In genomic region chr7:141058601-141059341, GRCm38 (mm10) we compare ENCODE assay signal across 37 mouse cellular contexts. TPM values are rescaled to one million over a fixed set of nuclear protein-coding genes. Genes with fewer than 3 reads are reported as not detected.
DNase-seq lines count a peak whose midpoint lies in the region; ATAC-seq and TF ChIP-seq lines count a peak whose summit lies in the region.
"Had no signal": no experiment of that assay in that cellular context is flagged by ENCODE, and none has a peak within 500 bp of the region (broad histone marks: within the 10 kb centered on the region; RNA-seq: fewer than 3 reads in every experiment).

No protein-coding gene starts in this region.

- no peaks in the 10 kb centered on the region for H3K27me3 ChIP-seq in stomach, postnatal 0 days (ENCODE audit: control insufficient read depth, insufficient read depth, low read length)
- peaks cover 14% of the 10 kb centered on the region; the same call in 1 of the 2 replicates for H3K27me3 ChIP-seq in midbrain, embryonic 10.5 days (ENCODE audit: low read depth, poor library complexity, severe bottlenecking)
- H3K27me3 ChIP-seq in thymus, adult 2 months (ENCODE audit: control insufficient read depth, insufficient read depth, low read length) = peaks cover 6% of the 10 kb centered on the region; the same call in 1 of the 2 replicates
- H3K27me3 ChIP-seq: embryonic facial prominence, embryonic 12.5 days; limb, embryonic 15.5 days; midbrain, embryonic 13.5 days had no signal

- WGBS in stomach, postnatal 0 days = 87% methylated on average over 14 of the region's 14 CpGs
- WGBS in midbrain, embryonic 10.5 days = 92% methylated on average over 14 of the region's 14 CpGs
- WGBS in thymus, adult 2 months = 25% methylated on average over 14 of the region's 14 CpGs

- no peak for TF ChIP-seq EP300 in stomach, postnatal 0 days (optimal IDR thresholded peaks at IDR 0.05)

- no peak for TF ChIP-seq CTCF in stomach, postnatal 0 days (IDR thresholded peaks at IDR 0.05; ENCODE audit: low read depth)
- TF ChIP-seq CTCF in thymus, adult 2 months (IDR thresholded peaks at IDR 0.05; ENCODE audit: borderline replicate concordance, control insufficient read depth, extremely low read depth, insufficient read depth, low read length, poor library complexity) = no peak

- no peak for TF ChIP-seq POLR2A in thymus, adult 2 months (IDR thresholded peaks at IDR 0.05; ENCODE audit: control insufficient read depth, extremely low read depth, insufficient read depth, low read length, poor library complexity)

- H3K4me3 ChIP-seq in ES-E14 (ENCODE audit: insufficient read depth in 1 of 2, low read depth in 1 of 2, low read length in 2 of 2, poor library complexity in 1 of 2, severe bottlenecking in 1 of 2) = no peak overlapping the region
- H3K4me3 ChIP-seq in stomach, postnatal 0 days (ENCODE audit: low read depth, low read length) = no peak overlapping the region
- no peak overlapping the region for H3K4me3 ChIP-seq in midbrain, embryonic 10.5 days
- H3K4me3 ChIP-seq in thymus, adult 2 months (ENCODE audit: control insufficient read depth, insufficient read depth, low read length) = no peak overlapping the region
- H3K4me3 ChIP-seq: embryonic facial prominence, embryonic 12.5 days; heart, embryonic 12.5 days; limb, embryonic 15.5 days; midbrain, embryonic 13.5 days had no signal

- H3K9me3 ChIP-seq in ES-E14 (ENCODE audit: control insufficient read depth, insufficient read depth, low read depth, low read length) = no peaks in the 10 kb centered on the region
- no peaks in the 10 kb centered on the region for H3K9me3 ChIP-seq in stomach, postnatal 0 days (ENCODE audit: control insufficient read depth, low read length)
- 0 out of 2 replicates have a peak, but pooled peaks cover 5% of the 10 kb centered on the region for H3K9me3 ChIP-seq in midbrain, embryonic 10.5 days (replicated peaks)
- H3K9me3 ChIP-seq: embryonic facial prominence, embryonic 12.5 days; heart, embryonic 12.5 days; limb, embryonic 15.5 days; midbrain, embryonic 13.5 days had no signal

- intact Hi-C loops in left cerebral cortex, postnatal 4 days (cut with DNase I) = no loop called here

- no peak for ATAC-seq in stomach, postnatal 0 days (ENCODE audit: low FRiP score, low TSS enrichment)
- ATAC-seq: forebrain, postnatal 0 days; hindbrain, postnatal 0 days; midbrain, embryonic 13.5 days had no signal

- H3K9ac ChIP-seq in ES-E14 (ENCODE audit: insufficient read depth, low read depth, low read length, poor library complexity, severe bottlenecking) = no peak overlapping the region
- no peak overlapping the region for H3K9ac ChIP-seq in stomach, postnatal 0 days (ENCODE audit: low read length)
- H3K9ac ChIP-seq: embryonic facial prominence, embryonic 12.5 days; forebrain, postnatal 0 days; heart, embryonic 12.5 days; limb, embryonic 15.5 days; liver, embryonic 14.5 days; lung, embryonic 14.5 days; midbrain, embryonic 13.5 days had no signal

- in situ Hi-C loops in ES-E14 (cut with MboI; ENCODE audit: low sequenced_read_pairs in 2 of 2, unreplicated experiment in 2 of 2) = loop anchor here in 1 of 2 experiments (25.0 kb wide), 1 partner anchor 221 kb away; the partner anchor contains the start of genes Odf3, Scgb1c1 and Urah

- peaks cover 2% of the 10 kb centered on the region; the same call in 1 of the 2 replicates for H3K36me3 ChIP-seq in ES-E14 (ENCODE audit: control insufficient read depth, insufficient read depth, low read length, poor library complexity, severe bottlenecking)
- H3K36me3 ChIP-seq in stomach, postnatal 0 days (ENCODE audit: control insufficient read depth, insufficient read depth, low read length) = no peaks in the 10 kb centered on the region
- H3K36me3 ChIP-seq in midbrain, embryonic 10.5 days = peaks cover 40% of the 10 kb centered on the region
- H3K36me3 ChIP-seq in thymus, adult 2 months (ENCODE audit: control insufficient read depth, insufficient read depth, low read length) = no peaks in the 10 kb centered on the region
- H3K36me3 ChIP-seq: embryonic facial prominence, embryonic 12.5 days; heart, embryonic 12.5 days had no signal

- peaks cover 6 to 12% of the 10 kb centered on the region in 2 experiments for H3K4me1 ChIP-seq in ES-E14 (ENCODE audit: control insufficient read depth in 2 of 2, insufficient read depth in 2 of 2, low read length in 2 of 2, poor library complexity in 1 of 2)
- H3K4me1 ChIP-seq in stomach, postnatal 0 days (replicated peaks; ENCODE audit: control insufficient read depth, insufficient read depth) = 0 out of 2 replicates have a peak, but pooled peaks cover 4% of the 10 kb centered on the region
- peaks cover 38% of the 10 kb centered on the region for H3K4me1 ChIP-seq in midbrain, embryonic 10.5 days
- peaks cover 16% of the 10 kb centered on the region for H3K4me1 ChIP-seq in thymus, adult 2 months (replicated peaks; ENCODE audit: control insufficient read depth, insufficient read depth, low read length)

- no peak overlapping the region for H3K27ac ChIP-seq in ES-E14 (ENCODE audit: insufficient read depth, low read depth, low read length, poor library complexity, severe bottlenecking)
- H3K27ac ChIP-seq in stomach, postnatal 0 days (replicated peaks) = no peak overlapping the region
- no peak overlapping the region for H3K27ac ChIP-seq in midbrain, embryonic 10.5 days (replicated peaks)
- H3K27ac ChIP-seq in thymus, adult 2 months (ENCODE audit: control insufficient read depth, insufficient read depth, low read length) = no peak overlapping the region
- H3K27ac ChIP-seq: embryonic facial prominence, embryonic 12.5 days; hindbrain, postnatal 0 days; kidney, postnatal 0 days; limb, embryonic 15.5 days; liver, embryonic 14.5 days; midbrain, embryonic 13.5 days had no signal

- DNase-seq in cerebellum, adult 9-11 months = peak; percentile 9
- no peak for DNase-seq in cerebellum, adult 11-12 months
- no peak for DNase-seq in ES-E14 (ENCODE audit: low read depth, low spot score)
- peak; percentile 88 for DNase-seq in induced T-regulatory cell, adult 2 months (ENCODE audit: low read depth)
- DNase-seq in stomach, postnatal 0 days (ENCODE audit: low spot score) = no peak
- DNase-seq in midbrain, embryonic 10.5 days (ENCODE audit: low spot score) = no peak
- no peak for DNase-seq in left cerebral cortex, postnatal 4 days
- no peak for DNase-seq in thymus, adult 2 months
- DNase-seq: adrenal gland, postnatal 10 days; B cell, adult 2 months; cerebellum, postnatal 10 days; forebrain, postnatal 0 days; gastrocnemius, postnatal 14 days; heart, adult 18-20 months; heart, postnatal 14 days; kidney, adult 18-20 months; layer of hippocampus, adult 9-11 months; lung, embryonic 14.5 days; right cerebral cortex, adult 18-20 months; thymus, postnatal 36 days had no signal

- H3K4me2 ChIP-seq in stomach, postnatal 0 days (replicated peaks; ENCODE audit: low read depth) = no peak overlapping the region
- H3K4me2 ChIP-seq: embryonic facial prominence, embryonic 12.5 days; heart, embryonic 12.5 days; limb, embryonic 15.5 days; lung, embryonic 14.5 days had no signal

TF ChIP-seq in ES-E14, 5 proteins besides CTCF, POLR2A, EP300 and RAD21:
- no peak for TF ChIP-seq HCFC1 (IDR thresholded peaks at IDR 0.05; ENCODE audit: borderline replicate concordance, insufficient read depth, low read length)
- peak; percentile 85 for TF ChIP-seq MAFK (IDR thresholded peaks at IDR 0.05; ENCODE audit: insufficient read depth, low read depth, low read length)

RNA-seq across cellular contexts. Expression of gene B4galnt4, which starts 2.1 kb away (rescaled TPM):
- total RNA-seq in ES-E14 (2012; rRNA removed) = 31.1 and 78.3 TPM in 2 replicates
- polyA plus RNA-seq in stomach, postnatal 0 days (2015; fragmentation: Nextera tagmentation; extraction: Ambion mirVana) = 1.2 and 1.5 TPM in 2 replicates
- polyA plus RNA-seq in midbrain, embryonic 10.5 days (2016; fragmentation: Nextera tagmentation; extraction: Ambion mirVana) = 26.8 and 29.4 TPM in 2 replicates
- 100 to 1,000 TPM; 132 to 150 TPM for total RNA-seq in left cerebral cortex, postnatal 4 days (2021)
- 1.4 and 1.6 TPM in 2 replicates for polyA plus RNA-seq in thymus, adult 2 months (2012; rRNA removed)
- total RNA-seq: heart, adult 18-20 months had no signal

RNA-seq across cellular contexts. Expression of gene Pkp3, which starts 19.2 kb away (rescaled TPM):
- 8.0 and 12.2 TPM in 2 replicates for total RNA-seq in ES-E14 (2012; rRNA removed)
- polyA plus RNA-seq in stomach, postnatal 0 days (2015; fragmentation: Nextera tagmentation; extraction: Ambion mirVana) = 97.9 and 105 TPM in 2 replicates
- polyA plus RNA-seq in midbrain, embryonic 10.5 days (2016; fragmentation: Nextera tagmentation; extraction: Ambion mirVana) = 1.8 and 2.0 TPM in 2 replicates
- not detected for total RNA-seq in left cerebral cortex, postnatal 4 days (2021)
- 46.8 and 49.9 TPM in 2 replicates for polyA plus RNA-seq in thymus, adult 2 months (2012; rRNA removed)
- total RNA-seq: forebrain, postnatal 0 days; gastrocnemius, postnatal 14 days; left cerebral cortex, postnatal 36 days had no signal
- polyA plus RNA-seq: forebrain, postnatal 0 days; neural tube, embryonic 14.5 days had no signal

RNA-seq across cellular contexts. Expression of gene Gm17387, which starts 29.8 kb away (rescaled TPM):
- not detected in 2 replicates for total RNA-seq in ES-E14 (2012; rRNA removed)
- not detected in 2 replicates for polyA plus RNA-seq in stomach, postnatal 0 days (2015; fragmentation: Nextera tagmentation; extraction: Ambion mirVana)
- polyA plus RNA-seq in midbrain, embryonic 10.5 days (2016; fragmentation: Nextera tagmentation; extraction: Ambion mirVana) = not detected in 2 replicates
- total RNA-seq in left cerebral cortex, postnatal 4 days (2021) = not detected
- not detected in 2 replicates for polyA plus RNA-seq in thymus, adult 2 months (2012; rRNA removed)
- total RNA-seq: adrenal gland, postnatal 10 days; forebrain, postnatal 0 days; gastrocnemius, postnatal 14 days; heart, adult 18-20 months; heart, postnatal 14 days; hindbrain, postnatal 0 days; left cerebral cortex, adult 18-20 months; left cerebral cortex, postnatal 36 days; megakaryocyte, adult 5-6 weeks had no signal
- polyA plus RNA-seq: brain, embryonic 14.5 days; cortical plate, adult 2 months; embryonic facial prominence, embryonic 12.5 days; forebrain, embryonic 11.5 days; forebrain, postnatal 0 days; heart, embryonic 12.5 days; hindbrain, embryonic 11.5 days; hindbrain, postnatal 0 days; kidney, postnatal 0 days; large intestine, adult 2 months; limb, embryonic 15.5 days; liver, embryonic 14.5 days; lung, embryonic 14.5 days; midbrain, embryonic 13.5 days; neural tube, embryonic 14.5 days; testis, adult 2 months had no signal

RNA-seq across cellular contexts. Expression of gene Ifitm6, which starts 41.0 kb away (rescaled TPM):
- 0.36 TPM in 1 of 2 replicates, not detected in the other for total RNA-seq in ES-E14 (2012; rRNA removed)
- polyA plus RNA-seq in stomach, postnatal 0 days (2015; fragmentation: Nextera tagmentation; extraction: Ambion mirVana) = 0.40 and 0.63 TPM in 2 replicates
- polyA plus RNA-seq in midbrain, embryonic 10.5 days (2016; fragmentation: Nextera tagmentation; extraction: Ambion mirVana) = 0.21 TPM in 1 of 2 replicates, not detected in the other
- not detected for total RNA-seq in left cerebral cortex, postnatal 4 days (2021)
- 4.7 and 5.9 TPM in 2 replicates for polyA plus RNA-seq in thymus, adult 2 months (2012; rRNA removed)
- total RNA-seq: gastrocnemius, postnatal 14 days; heart, adult 18-20 months; left cerebral cortex, postnatal 36 days had no signal
- polyA plus RNA-seq: forebrain, embryonic 11.5 days; heart, embryonic 12.5 days; hindbrain, embryonic 11.5 days had no signal

RNA-seq across cellular contexts. Expression of gene Sigirr, which starts 41.6 kb away (rescaled TPM):
- total RNA-seq in ES-E14 (2012; rRNA removed) = 18.2 and 56.2 TPM in 2 replicates
- polyA plus RNA-seq in stomach, postnatal 0 days (2015; fragmentation: Nextera tagmentation; extraction: Ambion mirVana) = 12.6 and 14.0 TPM in 2 replicates
- 2.3 and 2.5 TPM in 2 replicates for polyA plus RNA-seq in midbrain, embryonic 10.5 days (2016; fragmentation: Nextera tagmentation; extraction: Ambion mirVana)
- total RNA-seq in left cerebral cortex, postnatal 4 days (2021) = 1 to 10 TPM; 2.8 to 2.9 TPM
- 62.4 and 67.3 TPM in 2 replicates for polyA plus RNA-seq in thymus, adult 2 months (2012; rRNA removed)

Comparison
In these comparisons a context has a peak if more than half of its experiments do, and no peak if none do; other contexts are left out.
1. DNase-seq: peak in cerebellum, adult 9-11 months (single experiment) and induced T-regulatory cell, adult 2 months (single experiment); none in cerebellum, adult 11-12 months (single experiment), ES-E14 (single experiment), stomach, postnatal 0 days (single experiment), midbrain, embryonic 10.5 days (single experiment), left cerebral cortex, postnatal 4 days (single experiment) and thymus, adult 2 months (single experiment).
2. RNA of gene B4galnt4, which starts 2.1 kb away (polyA plus RNA-seq): 26.8 to 29.4 TPM in midbrain, embryonic 10.5 days; 1.4 to 1.6 TPM in thymus, adult 2 months and 1.2 to 1.5 TPM in stomach, postnatal 0 days; every median in the first group is over 10 times any median in the second.
3. RNA of gene Pkp3, which starts 19.2 kb away (polyA plus RNA-seq): 97.9 to 105 TPM in stomach, postnatal 0 days and 46.8 to 49.9 TPM in thymus, adult 2 months; 1.8 to 2.0 TPM in midbrain, embryonic 10.5 days; every median in the first group is over 10 times any median in the second.